Mouse (Mus musculus): ENCODE measurements around the gene Stard13.

Stard13 gene

GRCm38 (mm10) chr5:151181288-151181687 lies 52.3 kb downstream of the Stard13 start:
- DNase-seq (ENCODE audit: low read depth, low spot score) = no peak

GRCm38 (mm10) chr5:151180176-151180785 lies 53.4 kb downstream of the Stard13 start:
- DNase-seq (ENCODE audit: low read depth, low spot score) = no peak

GRCm38 (mm10) chr5:151177171-151177570 lies 56.5 kb downstream of the Stard13 start:
- no peak for DNase-seq (ENCODE audit: low read depth, low spot score)

- DNase-seq (ENCODE audit: low read depth, low spot score) = no peak
Measured at GRCm38 (mm10) chr5:151175897-151176313, 57.7 kb downstream of the Stard13 start.

GRCm38 (mm10) chr5:151174485-151175460 lies 58.9 kb downstream of the Stard13 start:
- no peak for DNase-seq (ENCODE audit: low read depth, low spot score)

- no peak for DNase-seq (ENCODE audit: low read depth, low spot score)
Measured at GRCm38 (mm10) chr5:151173774-151174173, 59.9 kb downstream of the Stard13 start.

- DNase-seq (ENCODE audit: low read depth, low spot score) = no peak
Measured at GRCm38 (mm10) chr5:151170168-151170750, 63.4 kb downstream of the Stard13 start.

GRCm38 (mm10) chr5:151168191-151168590 lies 65.4 kb downstream of the Stard13 start:
- no peak for DNase-seq (ENCODE audit: low read depth, low spot score)

- no peak for DNase-seq (ENCODE audit: low read depth, low spot score)
Measured at GRCm38 (mm10) chr5:151167641-151168040, 66.0 kb downstream of the Stard13 start.

GRCm38 (mm10) chr5:151166266-151166665 lies 67.4 kb downstream of the Stard13 start:
- DNase-seq (ENCODE audit: low read depth, low spot score) = no peak

GRCm38 (mm10) chr5:151165381-151166016 lies 68.1 kb downstream of the Stard13 start:
- no peak for DNase-seq (ENCODE audit: low read depth, low spot score)

GRCm38 (mm10) chr5:151164815-151165214 lies 68.8 kb downstream of the Stard13 start:
- DNase-seq (ENCODE audit: low read depth, low spot score) = no peak

GRCm38 (mm10) chr5:151162642-151163041 lies 71.0 kb downstream of the Stard13 start:
- DNase-seq (ENCODE audit: low read depth, low spot score) = no peak

GRCm38 (mm10) chr5:151155247-151155646 lies 78.4 kb downstream of the Stard13 start:
- no peak for DNase-seq (ENCODE audit: low read depth, low spot score)

- DNase-seq (ENCODE audit: low read depth, low spot score) = no peak
Measured at GRCm38 (mm10) chr5:151154780-151155179, 78.9 kb downstream of the Stard13 start.

- DNase-seq (ENCODE audit: low read depth, low spot score) = no peak
Measured at GRCm38 (mm10) chr5:151154030-151154429, 79.6 kb downstream of the Stard13 start.

- no peak for DNase-seq (ENCODE audit: low read depth, low spot score)
Measured at GRCm38 (mm10) chr5:151151549-151151948, 82.1 kb downstream of the Stard13 start.

- no peak for DNase-seq (ENCODE audit: low read depth, low spot score)
Measured at GRCm38 (mm10) chr5:151149509-151149908, 84.1 kb downstream of the Stard13 start.

GRCm38 (mm10) chr5:151148079-151148478 lies 85.6 kb downstream of the Stard13 start:
- DNase-seq (ENCODE audit: low read depth, low spot score) = no peak

- no peak for DNase-seq (ENCODE audit: low read depth, low spot score)
Measured at GRCm38 (mm10) chr5:151145807-151146206, 87.8 kb downstream of the Stard13 start.

GRCm38 (mm10) chr5:151143955-151144354 lies 89.7 kb downstream of the Stard13 start:
- no peak for DNase-seq (ENCODE audit: low read depth, low spot score)
